Mouse (Mus musculus): Measurements from ENCODE around the gene B4galt5.

The B4galt5 gene

DNA sequence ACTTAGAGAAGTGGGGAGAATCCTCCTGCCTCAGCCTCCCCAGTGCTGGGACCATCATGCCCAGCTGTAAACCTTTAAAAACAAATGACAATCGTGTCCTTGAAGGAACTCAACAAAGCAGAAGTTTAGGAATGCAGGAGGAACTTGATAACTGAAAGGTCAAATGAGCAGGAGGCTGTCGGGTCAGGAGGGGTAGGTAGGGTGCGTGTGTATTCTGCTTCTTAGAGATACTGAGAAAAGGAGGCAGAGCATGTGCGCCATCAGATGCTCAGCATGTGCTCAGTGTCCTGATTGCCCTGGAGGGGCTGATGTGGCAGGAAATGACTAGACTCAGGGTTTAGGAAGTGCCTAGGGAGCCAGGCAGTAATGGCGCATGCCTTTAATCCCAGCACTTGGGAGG is 95.5 kb downstream of the B4galt5 start:
- no peak for DNase-seq (ENCODE audit: low spot score)

DNA sequence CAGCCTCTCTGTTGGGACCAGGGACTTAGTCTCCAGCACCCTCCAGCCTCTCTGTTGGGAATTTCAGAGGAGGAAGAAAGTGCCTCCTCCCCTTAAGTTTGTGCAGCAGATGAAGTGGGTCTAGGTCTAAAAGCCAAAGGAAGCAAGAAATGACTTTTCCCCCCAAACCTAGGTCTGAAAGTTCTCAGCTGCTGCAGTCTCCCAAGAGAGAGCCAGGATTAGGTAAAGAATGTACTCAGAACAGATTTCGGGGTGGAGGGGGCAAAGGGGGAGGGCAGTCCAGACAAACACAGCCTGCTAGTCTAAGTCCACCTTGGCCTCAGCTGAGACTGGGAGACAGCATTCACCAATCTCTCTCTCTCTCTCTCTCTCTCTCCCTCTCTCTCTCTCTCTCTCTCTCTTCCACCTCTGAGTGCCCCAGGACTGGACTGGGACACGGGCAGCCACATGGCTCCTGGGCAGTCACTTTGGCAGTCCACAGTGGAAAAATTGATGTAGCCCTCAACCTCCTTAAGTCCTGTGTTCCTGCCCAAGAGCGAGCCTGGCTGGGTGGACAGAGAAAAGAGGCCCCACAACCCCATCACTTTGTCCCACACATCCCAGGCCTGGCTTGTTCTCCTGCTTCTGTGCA is 96.8 kb downstream of the B4galt5 start:
- DNase-seq (ENCODE audit: low spot score) = no peak

DNA sequence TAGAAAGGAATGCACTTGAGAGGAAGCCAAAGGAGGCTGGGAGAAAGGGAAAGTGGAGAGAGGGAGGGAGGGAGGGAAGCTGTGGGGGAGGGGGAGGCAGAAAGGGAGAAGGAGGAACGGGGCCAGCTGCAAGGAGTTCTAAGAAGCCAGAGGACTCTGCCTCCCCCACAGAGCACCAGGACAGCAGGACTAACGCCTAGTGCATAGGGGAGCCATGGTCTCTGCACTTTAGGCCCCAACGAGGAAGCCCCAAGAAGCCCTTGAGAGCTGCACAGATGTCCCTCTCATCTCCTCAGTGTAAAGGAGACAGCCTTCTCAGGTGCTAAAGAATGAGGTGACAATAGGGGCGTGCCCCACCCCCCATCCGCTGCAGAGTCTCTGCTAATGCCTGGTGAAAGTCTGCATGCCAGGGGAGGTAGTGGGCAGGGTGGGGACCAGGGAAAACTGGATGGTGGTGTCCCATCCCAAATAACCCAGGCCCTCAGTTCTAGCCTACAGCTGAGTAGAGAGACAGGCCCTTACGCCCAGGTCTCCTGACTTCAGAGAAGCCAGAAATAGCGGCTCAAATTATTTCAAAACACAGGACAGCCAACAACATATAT is 98.1 kb downstream of the B4galt5 start:
- DNase-seq (ENCODE audit: low spot score) = no peak

DNA sequence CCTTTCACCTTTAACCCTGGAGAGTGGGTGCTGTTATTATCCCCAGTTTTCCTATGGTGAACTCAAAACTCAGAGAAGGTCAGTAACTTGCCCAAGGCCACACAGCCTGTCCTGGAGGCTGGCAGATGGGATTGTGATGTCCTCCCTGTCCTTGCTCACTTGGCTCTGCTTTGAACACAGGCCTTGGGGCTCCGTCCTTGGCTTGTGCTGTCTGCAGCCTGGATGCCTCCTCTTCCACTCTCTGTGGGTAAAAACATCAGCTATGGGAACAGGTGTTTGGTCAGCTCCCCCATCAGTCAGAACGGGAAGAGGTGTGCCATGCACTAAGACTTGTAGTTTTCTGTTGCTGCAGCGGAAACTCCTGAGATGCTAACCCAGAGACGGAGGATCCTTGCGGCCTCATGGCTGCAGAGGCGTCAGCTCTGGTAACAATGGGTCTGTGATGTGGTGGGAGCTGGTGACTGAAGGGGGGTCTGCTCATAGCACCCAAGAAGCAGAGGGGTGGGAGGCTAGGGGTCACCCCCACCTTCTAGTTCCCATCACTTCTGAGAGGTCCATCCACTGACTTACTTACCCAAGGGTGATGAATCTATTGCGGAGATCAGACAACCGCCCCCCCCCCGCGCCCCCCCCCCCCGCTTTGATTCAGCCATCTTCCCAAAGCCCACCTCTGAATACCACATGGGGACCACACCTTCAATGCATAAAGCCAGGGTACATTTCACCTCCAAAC is 98.8 kb downstream of the B4galt5 start:
- no peak for DNase-seq (ENCODE audit: low spot score)

DNA sequence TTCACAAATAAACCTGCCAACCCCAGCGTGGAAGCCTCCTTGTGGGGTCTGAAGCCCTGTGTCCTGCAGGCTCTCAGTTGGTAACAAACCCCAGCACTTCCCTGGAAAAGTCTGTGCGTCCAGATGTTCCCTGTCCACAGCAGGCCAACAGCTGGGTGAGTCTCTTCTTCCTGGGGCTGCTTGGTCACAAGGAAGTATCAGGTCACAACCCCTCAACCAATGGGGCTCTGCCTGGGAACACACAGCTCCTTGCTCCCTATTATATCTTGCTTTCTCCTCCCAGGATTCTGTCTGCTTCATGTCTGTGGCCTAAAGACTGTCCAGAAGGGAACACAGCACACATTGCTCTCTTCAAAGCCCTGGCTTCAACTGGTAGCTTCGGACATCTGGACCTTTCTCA is 99.4 kb downstream of the B4galt5 start:
- DNase-seq (ENCODE audit: low spot score) = no peak

Measured in urinary bladder, postnatal 10 days (tissue).